Mouse (Mus musculus) erythroblast, embryonic 14.5 days (primary cell): ENCODE measurements around the gene Spata1.

ENCODE experiments used
- GATA1 ChIP-seq: IDR thresholded peaks from 2 replicates; pipeline ENCODE4 v1.6.1; 2012; ENCODE audit warnings: low read length, inconsistent platforms, mixed read lengths
- TAL1 ChIP-seq: IDR thresholded peaks from 3 replicates; pipeline ENCODE4 v1.6.1; 2012; ENCODE audit warnings: low read length, inconsistent platforms, mixed read lengths

DNA sequence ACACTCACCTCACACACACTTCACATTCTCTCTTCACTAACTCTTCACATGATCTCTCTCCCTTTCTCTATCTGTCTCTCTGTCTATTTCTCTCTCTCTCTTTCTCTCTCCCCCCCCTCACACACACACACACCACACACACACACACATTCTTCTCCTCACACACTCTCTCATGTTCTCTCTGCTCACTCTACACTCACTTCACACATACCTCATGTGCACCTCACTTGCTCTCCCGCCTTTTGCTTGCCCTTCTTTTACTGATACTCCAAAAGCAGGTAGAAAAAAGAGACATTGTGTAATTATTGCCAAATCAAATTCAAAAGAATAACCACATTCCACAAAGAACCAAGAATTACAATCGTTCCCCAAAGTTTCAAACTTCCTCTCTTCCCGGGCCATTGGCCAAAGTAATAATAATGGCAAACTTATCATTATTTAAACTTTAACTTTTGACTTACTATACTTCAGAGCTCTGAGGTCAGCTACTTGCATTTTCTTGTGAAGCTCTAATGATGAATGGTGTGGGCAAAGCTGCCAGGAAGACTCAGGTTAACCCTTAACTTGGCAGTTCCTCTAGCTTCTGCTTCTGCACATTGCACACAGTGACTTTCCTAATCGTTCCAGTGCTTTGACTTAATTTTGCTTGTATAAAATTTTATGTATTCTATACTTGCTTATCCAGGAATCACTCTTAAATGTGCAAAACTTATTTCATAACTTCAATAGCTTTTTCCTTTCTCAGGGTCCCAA lies 41.1 kb upstream of the Spata1 start:
- TF ChIP-seq GATA1, result no peak
- no peak for TF ChIP-seq TAL1
